Mouse (Mus musculus) inflammation-experienced regulatory T-cells, adult 6 months (primary cell): ENCODE results near the gene March8. TPM values are rescaled to one million over a fixed set of nuclear protein-coding genes. Genes with fewer than 3 reads are reported as not detected.
"Not testable (repeated sequence)": the region's sequence is repeated elsewhere in the genome, so short reads cannot be mapped to it uniquely, and the experiment has no call there.

Experiments used
- ATAC-seq: one replicate; pipeline ENCODE4 v1.8.0; 2017
- polyA plus RNA-seq, 3 experiments: library from polyadenylated mRNA; unstranded; fragments of 100-300 nt; shearing (Covaris generic); gene quantifications; one replicate each; pipeline ENCODE4 v1.2.1; 2017

March8 gene
- polyA plus RNA-seq: under 1 TPM in 1 of 3 experiments, not detected in 2; 0.56 TPM

GRCm38 (mm10) chr6:116337835-116338501, at the start of gene March8:
Gene March8, plus strand, starts transcription at chr6:116338024.
- no peak for ATAC-seq

GRCm38 (mm10) chr6:116311411-116311810, 26.4 kb upstream of the March8 start:
- ATAC-seq: no peak

- no peak for ATAC-seq
Observed at GRCm38 (mm10) chr6:116319259-116319658, 18.6 kb upstream of the March8 start.

- no peak for ATAC-seq
Observed at GRCm38 (mm10) chr6:116326641-116327040, 11.2 kb upstream of the March8 start.

- ATAC-seq: no peak
Observed at GRCm38 (mm10) chr6:116331396-116331795, 6.4 kb upstream of the March8 start.

- ATAC-seq: no peak
Observed at GRCm38 (mm10) chr6:116337466-116337834, 374 bp upstream of the March8 start.

- ATAC-seq: no peak
Observed at GRCm38 (mm10) chr6:116338520-116338919, 696 bp downstream of the March8 start.

GRCm38 (mm10) chr6:116339088-116339487, 1.3 kb downstream of the March8 start:
- no peak for ATAC-seq

GRCm38 (mm10) chr6:116340521-116340920, 2.7 kb downstream of the March8 start:
- ATAC-seq: no peak

GRCm38 (mm10) chr6:116347953-116348352, 10.1 kb downstream of the March8 start:
- no peak for ATAC-seq

- ATAC-seq: no peak
Observed at GRCm38 (mm10) chr6:116349997-116350396, 12.2 kb downstream of the March8 start.

GRCm38 (mm10) chr6:116350643-116351042, 12.8 kb downstream of the March8 start:
- no peak for ATAC-seq

- ATAC-seq: no peak
Observed at GRCm38 (mm10) chr6:116351534-116351933, 13.7 kb downstream of the March8 start.

GRCm38 (mm10) chr6:116353428-116353827, 15.6 kb downstream of the March8 start:
- ATAC-seq: no peak

GRCm38 (mm10) chr6:116356311-116356947, 18.6 kb downstream of the March8 start:
- not testable (repeated sequence) for ATAC-seq

GRCm38 (mm10) chr6:116356948-116357325, 19.1 kb downstream of the March8 start:
- no peak for ATAC-seq

GRCm38 (mm10) chr6:116358056-116358455, 20.2 kb downstream of the March8 start:
- ATAC-seq: no peak

GRCm38 (mm10) chr6:116359256-116359655, 21.4 kb downstream of the March8 start:
- no peak for ATAC-seq

- ATAC-seq: no peak
Observed at GRCm38 (mm10) chr6:116361463-116361862, 23.6 kb downstream of the March8 start.

- no peak for ATAC-seq
Observed at GRCm38 (mm10) chr6:116361993-116362392, 24.2 kb downstream of the March8 start.

- no peak for ATAC-seq
Observed at GRCm38 (mm10) chr6:116367971-116368370, 30.1 kb downstream of the March8 start.

- no peak for ATAC-seq
Observed at GRCm38 (mm10) chr6:116369811-116370210, 32.0 kb downstream of the March8 start.

GRCm38 (mm10) chr6:116370216-116370976, 32.6 kb downstream of the March8 start:
- ATAC-seq: no peak

GRCm38 (mm10) chr6:116371500-116371899, 33.7 kb downstream of the March8 start:
- ATAC-seq: no peak
